In genomic region chr7:73139901-73140300, GRCm38 (mm10) we compare ENCODE assay signal across 21 mouse cellular contexts.
DNase-seq lines count a peak whose midpoint lies in the region; ATAC-seq and TF ChIP-seq lines count a peak whose summit lies in the region.
"Had no signal": no experiment of that assay in that cellular context is flagged by ENCODE, and none has a peak within 500 bp of the region (broad histone marks: within the 10 kb centered on the region; RNA-seq: fewer than 3 reads in every experiment).

No protein-coding gene starts in this region.

- H3K9ac ChIP-seq in forebrain, embryonic 15.5 days (replicated peaks), result no peak overlapping the region
- no peak overlapping the region for H3K9ac ChIP-seq in heart, embryonic 15.5 days
- no peak overlapping the region for H3K9ac ChIP-seq in midbrain, embryonic 12.5 days (replicated peaks)
- no peak overlapping the region for H3K9ac ChIP-seq in midbrain, postnatal 0 days (replicated peaks; ENCODE audit: low read length, poor library complexity, severe bottlenecking)
- H3K9ac ChIP-seq in neural tube, embryonic 15.5 days (replicated peaks), result no peak overlapping the region
- H3K9ac ChIP-seq: stomach, embryonic 15.5 days had no signal

- 16% methylated on average over 6 of the region's 6 CpGs for WGBS in forebrain, embryonic 10.5 days
- 39% methylated on average over 6 of the region's 6 CpGs for WGBS in forebrain, embryonic 15.5 days
- WGBS in heart, embryonic 15.5 days, result 38% methylated on average over 6 of the region's 6 CpGs
- 14% methylated on average over 6 of the region's 6 CpGs for WGBS in midbrain, embryonic 12.5 days
- WGBS in midbrain, postnatal 0 days, result 46% methylated on average over 6 of the region's 6 CpGs
- WGBS in neural tube, embryonic 15.5 days, result 31% methylated on average over 6 of the region's 6 CpGs

- peaks cover 67% of the 10 kb centered on the region for H3K27me3 ChIP-seq in forebrain, embryonic 10.5 days (ENCODE audit: poor library complexity, severe bottlenecking)
- H3K27me3 ChIP-seq in forebrain, embryonic 15.5 days, result no peaks in the 10 kb centered on the region
- peaks cover 47% of the 10 kb centered on the region for H3K27me3 ChIP-seq in heart, embryonic 15.5 days
- H3K27me3 ChIP-seq in midbrain, embryonic 12.5 days, result no peaks in the 10 kb centered on the region
- no peaks in the 10 kb centered on the region for H3K27me3 ChIP-seq in midbrain, postnatal 0 days (ENCODE audit: insufficient read depth, low read length)
- no peaks in the 10 kb centered on the region for H3K27me3 ChIP-seq in neural tube, embryonic 15.5 days (replicated peaks)
- H3K27me3 ChIP-seq: stomach, embryonic 15.5 days had no signal

- no peaks in the 10 kb centered on the region for H3K9me3 ChIP-seq in forebrain, embryonic 10.5 days
- no peaks in the 10 kb centered on the region for H3K9me3 ChIP-seq in forebrain, embryonic 15.5 days
- no peaks in the 10 kb centered on the region for H3K9me3 ChIP-seq in heart, embryonic 15.5 days (replicated peaks)
- no peaks in the 10 kb centered on the region for H3K9me3 ChIP-seq in midbrain, embryonic 12.5 days
- no peaks in the 10 kb centered on the region for H3K9me3 ChIP-seq in midbrain, postnatal 0 days (ENCODE audit: low read length)
- no peaks in the 10 kb centered on the region for H3K9me3 ChIP-seq in neural tube, embryonic 15.5 days (replicated peaks)
- H3K9me3 ChIP-seq: stomach, embryonic 15.5 days had no signal

- no peak for TF ChIP-seq CTCF in midbrain, postnatal 0 days (IDR thresholded peaks at IDR 0.05)

- no peak for DNase-seq in forebrain, embryonic 10.5 days (ENCODE audit: extremely low spot score, low spot score)
- no peak for DNase-seq in heart, postnatal 36 days
- no peak for DNase-seq in midbrain, postnatal 0 days (ENCODE audit: low spot score)
- DNase-seq: adrenal gland, postnatal 36 days; cerebellum, adult 11-12 months; cerebellum, postnatal 14 days; gastrocnemius, postnatal 14 days; heart, adult 18-20 months; kidney, adult 9 months; kidney, postnatal 36 days; lung, adult 18-20 months; lung, postnatal 14 days; right cerebral cortex, postnatal 25 days; thymus, adult 2 months had no signal

- H3K4me1 ChIP-seq in forebrain, embryonic 10.5 days, result peaks cover 92% of the 10 kb centered on the region
- H3K4me1 ChIP-seq in forebrain, embryonic 15.5 days, result peaks cover 47% of the 10 kb centered on the region
- H3K4me1 ChIP-seq in heart, embryonic 15.5 days (replicated peaks), result no peaks in the 10 kb centered on the region
- peaks cover 55% of the 10 kb centered on the region for H3K4me1 ChIP-seq in midbrain, embryonic 12.5 days
- H3K4me1 ChIP-seq in midbrain, postnatal 0 days (ENCODE audit: insufficient read depth, low read length), result no peaks in the 10 kb centered on the region; the same call in 1 of the 2 replicates
- H3K4me1 ChIP-seq in neural tube, embryonic 15.5 days, result peaks cover 40% of the 10 kb centered on the region

- H3K4me3 ChIP-seq in forebrain, embryonic 10.5 days, result peak overlapping the region; percentile 36
- no peak overlapping the region for H3K4me3 ChIP-seq in forebrain, embryonic 15.5 days
- no peak overlapping the region for H3K4me3 ChIP-seq in heart, embryonic 15.5 days
- H3K4me3 ChIP-seq in midbrain, embryonic 12.5 days, result no peak overlapping the region
- H3K4me3 ChIP-seq in midbrain, postnatal 0 days (ENCODE audit: low read depth, low read length), result no peak overlapping the region
- no peak overlapping the region for H3K4me3 ChIP-seq in neural tube, embryonic 15.5 days (replicated peaks)
- H3K4me3 ChIP-seq: erythroblast, embryonic 14.5 days; stomach, embryonic 15.5 days had no signal

- H3K4me2 ChIP-seq in forebrain, embryonic 15.5 days (replicated peaks), result no peak overlapping the region
- 0 out of 2 replicates have a peak overlapping the region, but pooled peaks have one; percentile 10 for H3K4me2 ChIP-seq in heart, embryonic 15.5 days
- H3K4me2 ChIP-seq in midbrain, embryonic 12.5 days (replicated peaks), result peak overlapping the region; percentile 16; the same call in 1 of the 2 replicates
- no peak overlapping the region for H3K4me2 ChIP-seq in midbrain, postnatal 0 days (ENCODE audit: low read depth, low read length, poor library complexity, severe bottlenecking)
- no peak overlapping the region for H3K4me2 ChIP-seq in neural tube, embryonic 15.5 days
- H3K4me2 ChIP-seq: stomach, embryonic 15.5 days had no signal

- peak overlapping the region; percentile 81 for H3K27ac ChIP-seq in forebrain, embryonic 10.5 days
- H3K27ac ChIP-seq in forebrain, embryonic 15.5 days (replicated peaks), result no peak overlapping the region
- no peak overlapping the region for H3K27ac ChIP-seq in heart, embryonic 15.5 days
- peak overlapping the region; percentile 69 for H3K27ac ChIP-seq in midbrain, embryonic 12.5 days (replicated peaks)
- no peak overlapping the region for H3K27ac ChIP-seq in midbrain, postnatal 0 days (ENCODE audit: low read depth, low read length)
- H3K27ac ChIP-seq in neural tube, embryonic 15.5 days (replicated peaks), result 0 out of 2 replicates have a peak overlapping the region, but pooled peaks have one; percentile 37
- H3K27ac ChIP-seq: stomach, embryonic 15.5 days had no signal

- ATAC-seq in forebrain, embryonic 15.5 days (replicated peaks), result no peak
- no peak for ATAC-seq in heart, embryonic 15.5 days (replicated peaks; ENCODE audit: insufficient number of reproducible peaks, insufficient read depth, low FRiP score, low read depth)
- ATAC-seq in midbrain, embryonic 12.5 days (ENCODE audit: low FRiP score, low read depth), result no peak
- no peak for ATAC-seq in midbrain, postnatal 0 days (ENCODE audit: low FRiP score)
- no peak for ATAC-seq in neural tube, embryonic 15.5 days (ENCODE audit: low FRiP score)
- no peak for ATAC-seq in erythroblast, adult 5-6 weeks (replicated peaks; ENCODE audit: low FRiP score, poor library complexity, severe bottlenecking)

- intact Hi-C loops in heart, postnatal 36 days (cut with DNase I), result loop anchor here (2.0 to 5.0 kb wide), 2 partner anchors 237 to 257 kb away; no protein-coding TSS in a partner anchor

- H3K36me3 ChIP-seq in forebrain, embryonic 10.5 days (replicated peaks), result no peaks in the 10 kb centered on the region
- no peaks in the 10 kb centered on the region for H3K36me3 ChIP-seq in forebrain, embryonic 15.5 days
- H3K36me3 ChIP-seq in heart, embryonic 15.5 days, result no peaks in the 10 kb centered on the region
- no peaks in the 10 kb centered on the region for H3K36me3 ChIP-seq in midbrain, embryonic 12.5 days
- H3K36me3 ChIP-seq in midbrain, postnatal 0 days (ENCODE audit: insufficient read depth, low read length), result no peaks in the 10 kb centered on the region
- H3K36me3 ChIP-seq in neural tube, embryonic 15.5 days, result no peaks in the 10 kb centered on the region
- H3K36me3 ChIP-seq: stomach, embryonic 15.5 days had no signal

Comparison
In these comparisons a context has a peak if more than half of its experiments do, and no peak if none do; other contexts are left out.
1. H3K27ac ChIP-seq: peak in forebrain, embryonic 10.5 days (single experiment), midbrain, embryonic 12.5 days (single experiment) and neural tube, embryonic 15.5 days (single experiment); none in forebrain, embryonic 15.5 days (single experiment), heart, embryonic 15.5 days (single experiment) and midbrain, postnatal 0 days (single experiment).
2. H3K4me2 ChIP-seq: peak in heart, embryonic 15.5 days (single experiment) and midbrain, embryonic 12.5 days (single experiment); none in forebrain, embryonic 15.5 days (single experiment), midbrain, postnatal 0 days (single experiment) and neural tube, embryonic 15.5 days (single experiment).